Mouse (Mus musculus) liver, embryonic 13.5 days (tissue): Measurements from ENCODE around the gene Olfr510. TPM values are rescaled to one million over a fixed set of nuclear protein-coding genes. Genes with fewer than 3 reads are reported as not detected.
"Not testable (repeated sequence)": the region's sequence is repeated elsewhere in the genome, so short reads cannot be mapped to it uniquely, and the experiment has no call there.

Experiments
- ATAC-seq: fragments of 200-750 bp; cut with Nextera tagmentation; 2 replicates; pipeline ENCODE4 v1.8.0; 2017; ENCODE audit warnings: low read depth, mild to moderate bottlenecking, moderate number of reproducible peaks, moderate library complexity
- DNase-seq: peaks from one replicate; pipeline ENCODE4 v3.0.0; 2022
- H3K27ac ChIP-seq: fragments of 300-500 bp; sonication (generic); 2 replicates; pipeline ENCODE4 v1.5.1; 2015; ENCODE audit warnings: moderate library complexity, mild to moderate bottlenecking, inconsistent platforms
- H3K27me3 ChIP-seq: fragments of 300-500 bp; sonication (generic); 2 replicates; pipeline ENCODE4 v1.6.1; 2015; ENCODE audit warnings: mild to moderate bottlenecking, inconsistent platforms
- H3K36me3 ChIP-seq: fragments of 300-500 bp; sonication (generic); 2 replicates; pipeline ENCODE4 v1.6.1; 2015; ENCODE audit warnings: mild to moderate bottlenecking, inconsistent platforms
- H3K4me1 ChIP-seq: fragments of 300-500 bp; sonication (generic); replicated peaks from 2 replicates; pipeline ENCODE4 v1.6.1; 2015; ENCODE audit warnings: inconsistent platforms
- H3K4me2 ChIP-seq: fragments of 300-500 bp; sonication (generic); 2 replicates; pipeline ENCODE4 v1.6.1; 2015; ENCODE audit warnings: inconsistent platforms, mild to moderate bottlenecking, moderate library complexity
- H3K4me3 ChIP-seq: fragments of 300-500 bp; sonication (generic); replicated peaks from 2 replicates; pipeline ENCODE4 v1.5.1; 2015; ENCODE audit warnings: mild to moderate bottlenecking, inconsistent platforms
- H3K9ac ChIP-seq: fragments of 300-500 bp; sonication (generic); 2 replicates; pipeline ENCODE4 v1.6.1; 2015; ENCODE audit warnings: mild to moderate bottlenecking, inconsistent platforms
- H3K9me3 ChIP-seq: fragments of 300-500 bp; sonication (generic); replicated peaks from 2 replicates; pipeline ENCODE4 v1.6.1; 2016; ENCODE audit warnings: inconsistent platforms
- WGBS: fragments of 180-500 bp; shearing (Covaris S2); methylation state at CpG from one replicate; pipeline ENCODE4 v1.1.7; 2015; ENCODE audit not compliant: insufficient replicate concordance; 5-methylcytosine and 5-hydroxymethylcytosine counted together
- polyA plus RNA-seq: library from polyadenylated mRNA; unstranded; fragments of >200 nt; fragmentation: Nextera tagmentation; extraction: Ambion mirVana; gene quantifications from 2 replicates; pipeline ENCODE4 v1.2.1, GENCODE M21; 2015

Gene Olfr510
- not detected in 2 replicates for polyA plus RNA-seq

- Histone ChIP-seq H3K4me2 (no peak within 1 kb of the TSS), H3K27ac (no peak within 1 kb of the TSS), H3K9ac (no peak within 1 kb of the TSS), H3K27me3 (no peaks in the 10 kb centered on the region), H3K4me1 (no peaks in the 10 kb centered on the region), H3K36me3 (no peaks in the 10 kb centered on the region), H3K9me3 (no peaks in the 10 kb centered on the region), H3K4me3 (no peak within 1 kb of the TSS)
- DNase-seq (no peak), ATAC-seq (no peak)
- WGBS, result 60% methylated on average over 1 of the region's 1 CpGs
Observed at GRCm38 (mm10) chr7:108666118-108666517, at the start of gene Olfr510. Olfr510 (plus strand) TSS chr7:108666418.

GRCm38 (mm10) chr7:108616781-108617180 lies 49.4 kb upstream of the Olfr510 start:
- 52% methylated on average over 3 of the region's 3 CpGs for WGBS
- H3K36me3 ChIP-seq, H3K9me3 ChIP-seq, DNase-seq, H3K4me1 ChIP-seq, H3K4me3 ChIP-seq, H3K27ac ChIP-seq, ATAC-seq, H3K9ac ChIP-seq, H3K4me2 ChIP-seq, H3K27me3 ChIP-seq: not testable (repeated sequence)

- ATAC-seq, result no peak
- H3K9ac ChIP-seq, result no peak within 1 kb of the TSS
- WGBS, result 47% methylated on average over 2 of the region's 2 CpGs
- no peak within 1 kb of the TSS for H3K4me2 ChIP-seq
- H3K27me3 ChIP-seq, result no peaks in the 10 kb centered on the region
- H3K4me1 ChIP-seq, result no peaks in the 10 kb centered on the region
- no peak within 1 kb of the TSS for H3K4me3 ChIP-seq
- H3K9me3 ChIP-seq, result no peaks in the 10 kb centered on the region
- DNase-seq, result no peak
- H3K27ac ChIP-seq, result no peak within 1 kb of the TSS
- no peaks in the 10 kb centered on the region for H3K36me3 ChIP-seq
Observed at GRCm38 (mm10) chr7:108621514-108621913, 44.7 kb upstream of the Olfr510 start, which contains the start of gene Olfr507. Olfr507 (plus strand) TSS chr7:108621814.

GRCm38 (mm10) chr7:108629694-108630093 lies 36.5 kb upstream of the Olfr510 start, which contains the start of gene Olfr508:
Olfr508 (plus strand) TSS chr7:108629994.
- Histone ChIP-seq H3K4me3 (no peak within 1 kb of the TSS), H3K36me3 (no peaks in the 10 kb centered on the region), H3K4me2 (no peak within 1 kb of the TSS), H3K4me1 (no peaks in the 10 kb centered on the region), H3K27me3 (no peaks in the 10 kb centered on the region), H3K9me3 (no peaks in the 10 kb centered on the region), H3K9ac (no peak within 1 kb of the TSS), H3K27ac (no peak within 1 kb of the TSS)
- WGBS, result 50% methylated on average over 3 of the region's 3 CpGs
- no peak for ATAC-seq
- no peak for DNase-seq

- ATAC-seq (no peak), DNase-seq (no peak)
- no peak within 1 kb of the TSS for H3K4me2 ChIP-seq
- H3K36me3 ChIP-seq, result no peaks in the 10 kb centered on the region
- H3K27me3 ChIP-seq, result no peaks in the 10 kb centered on the region
- H3K4me3 ChIP-seq, result no peak within 1 kb of the TSS
- no peak within 1 kb of the TSS for H3K27ac ChIP-seq
- no peak within 1 kb of the TSS for H3K9ac ChIP-seq
- H3K9me3 ChIP-seq, result no peaks in the 10 kb centered on the region
- H3K4me1 ChIP-seq, result no peaks in the 10 kb centered on the region
Observed at GRCm38 (mm10) chr7:108651806-108652205, 14.4 kb upstream of the Olfr510 start, which contains the start of gene Olfr509. Olfr509 (minus strand) TSS chr7:108651906.

- DNase-seq, result no peak
- Histone ChIP-seq H3K4me3 (no peak overlapping the region), H3K27ac (no peak overlapping the region), H3K4me1 (no peaks in the 10 kb centered on the region), H3K27me3 (no peaks in the 10 kb centered on the region), H3K9ac (no peak overlapping the region), H3K9me3 (no peaks in the 10 kb centered on the region), H3K4me2 (no peak overlapping the region), H3K36me3 (no peaks in the 10 kb centered on the region)
- 73% methylated on average over 3 of the region's 3 CpGs for WGBS
- ATAC-seq, result no peak
Observed at GRCm38 (mm10) chr7:108662419-108662818, 3.8 kb upstream of the Olfr510 start.

- no peaks in the 10 kb centered on the region for H3K27me3 ChIP-seq
- H3K9me3 ChIP-seq, result no peaks in the 10 kb centered on the region
- no peaks in the 10 kb centered on the region for H3K36me3 ChIP-seq
- ATAC-seq (no peak), DNase-seq (no peak)
- no peaks in the 10 kb centered on the region for H3K4me1 ChIP-seq
- no peak overlapping the region for H3K4me3 ChIP-seq
- H3K9ac ChIP-seq, result no peak overlapping the region
- H3K4me2 ChIP-seq, result no peak overlapping the region
- WGBS, result 52% methylated on average over 1 of the region's 1 CpGs
- no peak overlapping the region for H3K27ac ChIP-seq
Observed at GRCm38 (mm10) chr7:108671058-108671457, 4.8 kb downstream of the Olfr510 start.

- ATAC-seq, result no peak
- no peak overlapping the region for H3K4me3 ChIP-seq
- H3K36me3 ChIP-seq, result no peaks in the 10 kb centered on the region
- no peaks in the 10 kb centered on the region for H3K27me3 ChIP-seq
- no peak overlapping the region for H3K4me2 ChIP-seq
- no peak overlapping the region for H3K9ac ChIP-seq
- no peaks in the 10 kb centered on the region for H3K9me3 ChIP-seq
- no peaks in the 10 kb centered on the region for H3K4me1 ChIP-seq
- 59% methylated on average over 4 of the region's 4 CpGs for WGBS
- no peak for DNase-seq
- H3K27ac ChIP-seq, result no peak overlapping the region
Observed at GRCm38 (mm10) chr7:108678886-108679285, 12.7 kb downstream of the Olfr510 start.

- Histone ChIP-seq H3K9ac (no peak within 1 kb of the TSS), H3K27ac (no peak within 1 kb of the TSS), H3K4me1 (no peaks in the 10 kb centered on the region), H3K27me3 (no peaks in the 10 kb centered on the region), H3K4me3 (no peak within 1 kb of the TSS), H3K36me3 (no peaks in the 10 kb centered on the region), H3K4me2 (no peak within 1 kb of the TSS), H3K9me3 (no peaks in the 10 kb centered on the region)
- no peak for DNase-seq
- ATAC-seq, result no peak
Observed at GRCm38 (mm10) chr7:108713020-108713419, 46.8 kb downstream of the Olfr510 start, which contains the start of gene Olfr512. Olfr512 (plus strand) TSS chr7:108713320.

Other genes starting within 250 kb of the Olfr510 start
- gene Olfr497, start 246.0 kb upstream of the Olfr510 start, polyA plus RNA-seq, result not detected in 2 replicates
- not detected in 2 replicates for gene Olfr498, start 201.1 kb upstream of the Olfr510 start, polyA plus RNA-seq
- gene Olfr502, start 141.4 kb upstream of the Olfr510 start, polyA plus RNA-seq, result not detected in 2 replicates
- gene Olfr503, start 121.9 kb upstream of the Olfr510 start, polyA plus RNA-seq, result not detected in 2 replicates
- not detected in 2 replicates for gene Olfr504, start 100.6 kb upstream of the Olfr510 start, polyA plus RNA-seq
- gene Olfr506, start 55.6 kb upstream of the Olfr510 start, polyA plus RNA-seq, result not detected in 2 replicates
- gene Olfr507, start 44.6 kb upstream of the Olfr510 start, polyA plus RNA-seq, result not detected in 2 replicates
- not detected in 2 replicates for gene Olfr508, start 36.4 kb upstream of the Olfr510 start, polyA plus RNA-seq
- gene Olfr509, start 14.5 kb upstream of the Olfr510 start, polyA plus RNA-seq, result not detected in 2 replicates
- not detected in 2 replicates for gene Olfr512, start 46.9 kb downstream of the Olfr510 start, polyA plus RNA-seq
- not detected in 2 replicates for gene Olfr513, start 84.6 kb downstream of the Olfr510 start, polyA plus RNA-seq
- not detected in 2 replicates for gene Olfr514, start 159.6 kb downstream of the Olfr510 start, polyA plus RNA-seq
- gene Olfr516, start 184.1 kb downstream of the Olfr510 start, polyA plus RNA-seq, result not detected in 2 replicates
- not detected in 2 replicates for gene Olfr517, start 206.0 kb downstream of the Olfr510 start, polyA plus RNA-seq
- gene Olfr518, start 218.6 kb downstream of the Olfr510 start, polyA plus RNA-seq, result not detected in 2 replicates
- not detected in 2 replicates for gene Olfr519, start 228.0 kb downstream of the Olfr510 start, polyA plus RNA-seq